Mouse (Mus musculus) MEL (cell line): ENCODE measurements around the gene Poll. TPM values are rescaled to one million over a fixed set of nuclear protein-coding genes. Genes with fewer than 3 reads are reported as not detected.

Experiments used
- DNase-seq: peaks from one replicate; pipeline ENCODE4 v3.0.0; 2011; ENCODE audit warnings: low read depth, low spot score
- H3K27ac ChIP-seq: 2 replicates; pipeline ENCODE4 v1.5.1; 2012; ENCODE audit warnings: low read depth, mild to moderate bottlenecking, control low read depth, low read length, moderate library complexity; ENCODE audit not compliant: control insufficient read depth
- H3K27me3 ChIP-seq, 2 experiments: fragments of 150-350 bp in 1 of 2; sonication (generic) in 1 of 2; 2 replicates each; pipeline ENCODE4 v1.6.1; 2012; ENCODE audit warnings: low read length in 2 of 2, mild to moderate bottlenecking in 2 of 2, improper control_type of control experiment in 1 of 2, moderate library complexity in 1 of 2; ENCODE audit not compliant: insufficient read depth in 2 of 2, control insufficient read depth in 1 of 2
- H3K36me3 ChIP-seq, 2 experiments: 2 replicates each; pipeline ENCODE4 v1.6.1; 2012 to 2014; ENCODE audit warnings: low read length in 2 of 2, improper control_type of control experiment in 1 of 2, inconsistent platforms in 1 of 2, mild to moderate bottlenecking in 1 of 2; ENCODE audit not compliant: insufficient read depth in 2 of 2, control insufficient read depth in 1 of 2
- H3K4me1 ChIP-seq, 2 experiments: fragments of 150-350 bp in 1 of 2; sonication (generic) in 1 of 2; 2 replicates each; pipeline ENCODE4 v1.6.1; 2012; ENCODE audit warnings: low read length in 2 of 2, improper control_type of control experiment in 1 of 2, mild to moderate bottlenecking in 1 of 2; ENCODE audit not compliant: insufficient read depth in 2 of 2, control insufficient read depth in 1 of 2
- H3K4me3 ChIP-seq, 2 experiments: fragments of 150-350 bp in 1 of 2; sonication (generic) in 1 of 2; 2 replicates each; pipeline ENCODE4 v1.5.1; 2012; ENCODE audit warnings: low read depth in 2 of 2, low read length in 2 of 2, mild to moderate bottlenecking in 2 of 2, moderate library complexity in 2 of 2, control low read depth in 1 of 2, improper control_type of control experiment in 1 of 2; ENCODE audit not compliant: control insufficient read depth in 1 of 2, insufficient read depth in 1 of 2
- H3K79me2 ChIP-seq: 2 replicates; pipeline ENCODE4 v1.6.1; 2012; ENCODE audit warnings: mild to moderate bottlenecking, low read length, moderate library complexity; ENCODE audit not compliant: control insufficient read depth, poor library complexity, insufficient read depth
- H3K9ac ChIP-seq: 2 replicates; pipeline ENCODE4 v1.6.1; 2012; ENCODE audit warnings: low read depth, mild to moderate bottlenecking, control low read depth, low read length, moderate library complexity; ENCODE audit not compliant: control insufficient read depth, poor library complexity, severe bottlenecking
- H3K9me3 ChIP-seq: fragments of 150-350 bp; sonication (generic); replicated peaks from 2 replicates; pipeline ENCODE4 v1.6.1; 2012; ENCODE audit warnings: mild to moderate bottlenecking, low read length, improper control_type of control experiment, moderate library complexity; ENCODE audit not compliant: insufficient read depth
- CHD1 ChIP-seq: IDR thresholded peaks from 2 replicates; pipeline ENCODE4 v1.6.1; 2012; ENCODE audit warnings: low read depth, mild to moderate bottlenecking, inconsistent platforms, low read length, improper control_type of control experiment
- CHD2 ChIP-seq: IDR thresholded peaks from 2 replicates; pipeline ENCODE4 v1.6.1; 2011; ENCODE audit warnings: low read length, improper control_type of control experiment
- E2F4 ChIP-seq: IDR thresholded peaks from 2 replicates; pipeline ENCODE4 v1.6.1; 2011; ENCODE audit warnings: low read depth, low read length, improper control_type of control experiment, borderline replicate concordance
- ELF1 ChIP-seq: IDR thresholded peaks from 2 replicates; pipeline ENCODE4 v1.6.1; 2014; ENCODE audit warnings: low read depth, mild to moderate bottlenecking, inconsistent platforms, low read length, improper control_type of control experiment, moderate library complexity
- HCFC1 ChIP-seq: IDR thresholded peaks from 2 replicates; pipeline ENCODE4 v1.6.1; 2012; ENCODE audit warnings: low read depth, mild to moderate bottlenecking, inconsistent platforms, low read length, improper control_type of control experiment, moderate library complexity
- JUND ChIP-seq: IDR thresholded peaks from 2 replicates; pipeline ENCODE4 v1.6.1; 2011; ENCODE audit warnings: low read depth, mild to moderate bottlenecking, improper control_type of control experiment, low read length
- MAFK ChIP-seq: IDR thresholded peaks from 2 replicates; pipeline ENCODE4 v1.6.1; 2011; ENCODE audit warnings: low read depth, mild to moderate bottlenecking, low read length, improper control_type of control experiment, borderline replicate concordance
- MAX ChIP-seq: IDR thresholded peaks from 2 replicates; pipeline ENCODE4 v1.6.1; 2011; ENCODE audit warnings: low read length, improper control_type of control experiment
- MYC ChIP-seq: IDR thresholded peaks from 2 replicates; pipeline ENCODE4 v1.6.1; 2011; ENCODE audit warnings: low read depth, mild to moderate bottlenecking, low read length, improper control_type of control experiment, moderate library complexity
- POLR2AphosphoS2 ChIP-seq: IDR thresholded peaks from 2 replicates; pipeline ENCODE4 v1.6.1; 2011; ENCODE audit warnings: low read length, improper control_type of control experiment
- POLR2AphosphoS5 ChIP-seq: IDR thresholded peaks from 2 replicates; pipeline ENCODE4 v1.6.1; 2012; ENCODE audit warnings: low read depth, borderline replicate concordance, mild to moderate bottlenecking, inconsistent platforms, low read length, moderate library complexity, mixed read lengths
- TAL1 ChIP-seq: IDR thresholded peaks from 2 replicates; pipeline ENCODE4 v1.6.1; 2012; ENCODE audit warnings: mild to moderate bottlenecking, inconsistent platforms, low read length, moderate library complexity, mixed read lengths
- TBP ChIP-seq: IDR thresholded peaks from 2 replicates; pipeline ENCODE4 v1.8.0; 2011; ENCODE audit warnings: low read depth, low read length, improper control_type of control experiment
- UBTF ChIP-seq: IDR thresholded peaks from 2 replicates; pipeline ENCODE4 v1.6.1; 2012; ENCODE audit warnings: low read depth, mild to moderate bottlenecking, inconsistent platforms, low read length, improper control_type of control experiment, moderate library complexity, borderline replicate concordance; ENCODE audit not compliant: insufficient read depth
- USF1 ChIP-seq: IDR thresholded peaks from 2 replicates; pipeline ENCODE4 v1.6.1; 2014; ENCODE audit warnings: low read depth, mild to moderate bottlenecking, inconsistent platforms, low read length, improper control_type of control experiment, moderate library complexity
- ZNF384 ChIP-seq: IDR thresholded peaks from 2 replicates; pipeline ENCODE4 v1.6.1; 2012; ENCODE audit warnings: low read depth, mild to moderate bottlenecking, inconsistent platforms, low read length, improper control_type of control experiment
- polyA plus RNA-seq, 2 experiments: library from polyadenylated mRNA; stranded (reverse) in 1 of 2; unstranded in 1 of 2; fragments of >175 nt in 1 of 2; fragments of >200 nt in 1 of 2; gene quantifications; 2 replicates each; pipeline versions ENCODE4 v1.2.1 to v1.2.4; 2012; ENCODE audit warnings: low replicate concordance in 2 of 2, low read depth in 1 of 2; ENCODE audit not compliant: insufficient read length in 2 of 2, insufficient read depth in 1 of 2, missing spikeins in 1 of 2
- total RNA-seq: library from RNA; depleted of rRNA; stranded (reverse); fragments of 300-350 nt; gene quantifications from 2 replicates; pipeline ENCODE4 v1.2.3, GENCODE M21; 2012

Poll gene
- total and polyA plus RNA-seq, 3 experiments: 14.9 to 19.0 TPM; not detected in 1

- Histone ChIP-seq H3K79me2 (no peaks in the 10 kb centered on the region), H3K36me3 (no peaks in the 10 kb centered on the region; a peak in 1 of 4 replicates), H3K27ac (no peak overlapping the region), H3K9me3 (no peaks in the 10 kb centered on the region), H3K4me1 (peaks cover 0 to 12% of the 10 kb centered on the region in 2 experiments; a peak in 2 of 4 replicates), H3K27me3 (no peaks in the 10 kb centered on the region), H3K4me3 (no peak overlapping the region), H3K9ac (no peak overlapping the region)
- no peak for DNase-seq
- no peak for TF ChIP-seq UBTF
- TF ChIP-seq E2F4: no peak
- TF ChIP-seq MAFK: no peak
- TF ChIP-seq MYC: no peak
- TF ChIP-seq ELF1: no peak
- TF ChIP-seq POLR2AphosphoS2: no peak
- TF ChIP-seq POLR2AphosphoS5: no peak
- TF ChIP-seq JUND: no peak
- no peak for TF ChIP-seq CHD1
- TF ChIP-seq TBP: no peak
Observed at GRCm38 (mm10) chr19:45552187-45552586, 8.1 kb downstream of the Poll start.

GRCm38 (mm10) chr19:45549948-45550347 lies 10.4 kb downstream of the Poll start:
- Histone ChIP-seq H3K79me2 (no peaks in the 10 kb centered on the region), H3K9ac (no peak overlapping the region), H3K27ac (no peak overlapping the region), H3K27me3 (no peaks in the 10 kb centered on the region), H3K4me3 (no peak overlapping the region), H3K9me3 (no peaks in the 10 kb centered on the region), H3K4me1 (peaks cover 0 to 12% of the 10 kb centered on the region in 2 experiments; a peak in 2 of 4 replicates), H3K36me3 (no peaks in the 10 kb centered on the region; a peak in 1 of 4 replicates)
- TF ChIP-seq TAL1 (no peak), HCFC1 (no peak), POLR2AphosphoS2 (no peak), MAX (no peak), CHD2 (no peak), ZNF384 (no peak), USF1 (no peak)
- DNase-seq: no peak
